ENCODE assay signal across 9 mouse cellular contexts in the genomic region with DNA sequence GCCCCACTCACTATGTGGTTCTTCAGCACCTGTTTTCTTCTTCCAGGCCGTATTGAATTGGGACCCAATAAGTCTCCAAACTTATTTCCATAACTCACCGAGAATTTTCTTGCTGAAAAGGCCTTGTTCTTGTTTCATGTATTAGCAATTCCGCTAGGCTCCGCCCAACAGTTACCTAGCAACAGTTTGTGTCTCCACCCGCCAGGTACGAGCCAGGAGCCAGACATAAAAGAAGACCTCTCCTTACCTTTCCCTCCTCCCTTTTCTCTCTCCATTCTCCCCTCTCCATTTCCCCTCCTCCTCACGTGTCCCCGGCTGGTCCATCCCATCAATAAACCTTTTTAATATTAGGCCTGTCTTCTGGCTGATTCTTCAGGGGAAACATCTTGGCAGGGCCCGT. TPM values are rescaled to one million over a fixed set of nuclear protein-coding genes. Genes with fewer than 3 reads are reported as not detected.
DNase-seq lines count a peak whose midpoint lies in the region; ATAC-seq and TF ChIP-seq lines count a peak whose summit lies in the region.
"Had no signal": no experiment of that assay in that cellular context is flagged by ENCODE, and none has a peak within 500 bp of the region (broad histone marks: within the 10 kb centered on the region; RNA-seq: fewer than 3 reads in every experiment).

No protein-coding gene starts in this region.

- H3K27me3 ChIP-seq in heart, embryonic 14.5 days (ENCODE audit: control insufficient read depth, insufficient read depth, low read length): no peaks in the 10 kb centered on the region
- H3K27me3 ChIP-seq in forebrain, embryonic 15.5 days: no peaks in the 10 kb centered on the region
- no peaks in the 10 kb centered on the region for H3K27me3 ChIP-seq in limb, embryonic 12.5 days
- no peaks in the 10 kb centered on the region for H3K27me3 ChIP-seq in midbrain, postnatal 0 days (ENCODE audit: insufficient read depth, low read length)

- H3K4me1 ChIP-seq in heart, embryonic 14.5 days (ENCODE audit: control insufficient read depth in 2 of 2, insufficient read depth in 2 of 2, low read length in 2 of 2): peaks cover 0 to 10% of the 10 kb centered on the region in 2 experiments
- H3K4me1 ChIP-seq in forebrain, embryonic 15.5 days: peaks cover 24% of the 10 kb centered on the region
- peaks cover 34% of the 10 kb centered on the region for H3K4me1 ChIP-seq in limb, embryonic 12.5 days (replicated peaks)
- peaks cover 4% of the 10 kb centered on the region; the same call in 1 of the 2 replicates for H3K4me1 ChIP-seq in midbrain, postnatal 0 days (ENCODE audit: insufficient read depth, low read length)

- no peak for ATAC-seq in heart, embryonic 14.5 days (ENCODE audit: insufficient number of reproducible peaks, insufficient read depth, low FRiP score, low read depth)
- ATAC-seq in forebrain, embryonic 15.5 days (replicated peaks): no peak
- no peak for ATAC-seq in limb, embryonic 12.5 days (ENCODE audit: insufficient number of reproducible peaks, insufficient read depth, low FRiP score, low TSS enrichment, low read depth)
- no peak for ATAC-seq in midbrain, postnatal 0 days (ENCODE audit: low FRiP score)
- ATAC-seq: CD4-positive, CD25-positive, alpha-beta regulatory T cell, adult 4 months had no signal

- peak overlapping the region; percentile 36 for H3K4me2 ChIP-seq in heart, embryonic 14.5 days (ENCODE audit: low read length)
- H3K4me2 ChIP-seq in forebrain, embryonic 15.5 days (replicated peaks): 0 out of 2 replicates have a peak overlapping the region, but pooled peaks have one; percentile 10
- H3K4me2 ChIP-seq in limb, embryonic 12.5 days: peak overlapping the region; percentile 50
- H3K4me2 ChIP-seq in midbrain, postnatal 0 days (ENCODE audit: low read depth, low read length, poor library complexity, severe bottlenecking): 0 out of 2 replicates have a peak overlapping the region, but pooled peaks have one; percentile 2

- WGBS in heart, embryonic 14.5 days: 30% methylated on average over 9 of the region's 9 CpGs
- 14% methylated on average over 9 of the region's 9 CpGs for WGBS in forebrain, embryonic 15.5 days
- 14% methylated on average over 9 of the region's 9 CpGs for WGBS in limb, embryonic 12.5 days
- 23% methylated on average over 9 of the region's 9 CpGs for WGBS in midbrain, postnatal 0 days

- H3K9me3 ChIP-seq in heart, embryonic 14.5 days (ENCODE audit: control insufficient read depth, low read length): no peaks in the 10 kb centered on the region
- H3K9me3 ChIP-seq in forebrain, embryonic 15.5 days: no peaks in the 10 kb centered on the region
- no peaks in the 10 kb centered on the region for H3K9me3 ChIP-seq in limb, embryonic 12.5 days
- no peaks in the 10 kb centered on the region for H3K9me3 ChIP-seq in midbrain, postnatal 0 days (ENCODE audit: low read length)

- H3K4me3 ChIP-seq in heart, embryonic 14.5 days (ENCODE audit: control insufficient read depth in 1 of 2, insufficient read depth in 1 of 2, low read depth in 1 of 2, low read length in 2 of 2): no peak overlapping the region
- H3K4me3 ChIP-seq in forebrain, embryonic 15.5 days: no peak overlapping the region
- H3K4me3 ChIP-seq in limb, embryonic 12.5 days (replicated peaks): peak overlapping the region; percentile 23
- no peak overlapping the region for H3K4me3 ChIP-seq in midbrain, postnatal 0 days (ENCODE audit: low read depth, low read length)

- no peaks in the 10 kb centered on the region for H3K36me3 ChIP-seq in heart, embryonic 14.5 days (ENCODE audit: control insufficient read depth, insufficient read depth, low read length)
- H3K36me3 ChIP-seq in forebrain, embryonic 15.5 days: no peaks in the 10 kb centered on the region
- no peaks in the 10 kb centered on the region for H3K36me3 ChIP-seq in limb, embryonic 12.5 days
- H3K36me3 ChIP-seq in midbrain, postnatal 0 days (ENCODE audit: insufficient read depth, low read length): no peaks in the 10 kb centered on the region

- intact Hi-C loops in heart, postnatal 36 days (cut with DNase I): no loop called here
- intact Hi-C loops in left cerebral cortex, postnatal 36 days (cut with DNase I): no loop called here

- H3K27ac ChIP-seq in heart, embryonic 14.5 days (replicated peaks in 1 of 2; ENCODE audit: control insufficient read depth in 1 of 2, insufficient read depth in 1 of 2, low read depth in 2 of 2, low read length in 2 of 2): no peak overlapping the region
- no peak overlapping the region for H3K27ac ChIP-seq in forebrain, embryonic 15.5 days (replicated peaks)
- peak overlapping the region; percentile 20; the same call in 1 of the 2 replicates for H3K27ac ChIP-seq in limb, embryonic 12.5 days
- H3K27ac ChIP-seq in midbrain, postnatal 0 days (ENCODE audit: low read depth, low read length): no peak overlapping the region

- no peak overlapping the region for H3K9ac ChIP-seq in heart, embryonic 14.5 days (ENCODE audit: low read length)
- no peak overlapping the region for H3K9ac ChIP-seq in forebrain, embryonic 15.5 days (replicated peaks)
- peak overlapping the region; percentile 34 for H3K9ac ChIP-seq in limb, embryonic 12.5 days (replicated peaks)
- no peak overlapping the region for H3K9ac ChIP-seq in midbrain, postnatal 0 days (replicated peaks; ENCODE audit: low read length, poor library complexity, severe bottlenecking)

- no peak for TF ChIP-seq CTCF in midbrain, postnatal 0 days (IDR thresholded peaks at IDR 0.05)

- DNase-seq in heart, postnatal 36 days: no peak
- no peak for DNase-seq in midbrain, postnatal 0 days (ENCODE audit: low spot score)
- no peak for DNase-seq in left cerebral cortex, postnatal 36 days (ENCODE audit: low spot score in 2 of 2)
- no peak for DNase-seq in layer of hippocampus, adult 11-12 months (ENCODE audit: low spot score)
- no peak for DNase-seq in thymus, postnatal 4 days

RNA-seq across cellular contexts. Expression of a gene that starts 2.7 kb away (rescaled TPM):
- polyA plus RNA-seq in heart, embryonic 14.5 days (2014; fragmentation: Nextera tagmentation; extraction: Ambion mirVana): 12.9 and 14.9 TPM in 2 replicates
- total RNA-seq in heart, postnatal 36 days (2021): 10 to 100 TPM; 26.2 to 26.3 TPM
- 35.8 and 38.4 TPM in 2 replicates for polyA plus RNA-seq in forebrain, embryonic 15.5 days (2015; fragmentation: Nextera tagmentation; extraction: Ambion mirVana)
- 24.9 and 25.4 TPM in 2 replicates for polyA plus RNA-seq in limb, embryonic 12.5 days (2016; fragmentation: Nextera tagmentation; extraction: Ambion mirVana)
- total RNA-seq in midbrain, postnatal 0 days (2014; rRNA removed): 41.3 and 42.9 TPM in 2 replicates
- 19.5 and 22.9 TPM in 2 replicates for polyA plus RNA-seq in midbrain, postnatal 0 days (2015; fragmentation: Nextera tagmentation; extraction: Ambion mirVana)
- 10 to 100 TPM; 48.4 to 60.7 TPM for total RNA-seq in left cerebral cortex, postnatal 36 days (2021)

RNA-seq across cellular contexts. Expression of a gene that starts 16.6 kb away (rescaled TPM):
- polyA plus RNA-seq in heart, embryonic 14.5 days (2014; fragmentation: Nextera tagmentation; extraction: Ambion mirVana): 0.23 and 0.43 TPM in 2 replicates
- not detected for total RNA-seq in heart, postnatal 36 days (2021)
- not detected in 2 replicates for polyA plus RNA-seq in forebrain, embryonic 15.5 days (2015; fragmentation: Nextera tagmentation; extraction: Ambion mirVana)
- polyA plus RNA-seq in limb, embryonic 12.5 days (2016; fragmentation: Nextera tagmentation; extraction: Ambion mirVana): 0.55 and 2.2 TPM in 2 replicates
- not detected in 2 replicates for total RNA-seq in midbrain, postnatal 0 days (2014; rRNA removed)
- polyA plus RNA-seq in midbrain, postnatal 0 days (2015; fragmentation: Nextera tagmentation; extraction: Ambion mirVana): not detected in 2 replicates
- total RNA-seq in left cerebral cortex, postnatal 36 days (2021): not detected
- polyA plus RNA-seq: CD4-positive, CD25-positive, alpha-beta regulatory T cell, adult 4 months had no signal

RNA-seq across cellular contexts. Expression of a gene that starts 54.8 kb away (rescaled TPM):
- 20.0 and 20.7 TPM in 2 replicates for polyA plus RNA-seq in heart, embryonic 14.5 days (2014; fragmentation: Nextera tagmentation; extraction: Ambion mirVana)
- total RNA-seq in heart, postnatal 36 days (2021): 10 to 100 TPM in 1 of 2 experiments, 1 to 10 TPM in 1; 9.6 to 11.5 TPM
- 41.8 and 42.3 TPM in 2 replicates for polyA plus RNA-seq in forebrain, embryonic 15.5 days (2015; fragmentation: Nextera tagmentation; extraction: Ambion mirVana)
- polyA plus RNA-seq in limb, embryonic 12.5 days (2016; fragmentation: Nextera tagmentation; extraction: Ambion mirVana): 56.7 and 59.1 TPM in 2 replicates
- 23.3 and 26.7 TPM in 2 replicates for total RNA-seq in midbrain, postnatal 0 days (2014; rRNA removed)
- polyA plus RNA-seq in midbrain, postnatal 0 days (2015; fragmentation: Nextera tagmentation; extraction: Ambion mirVana): 29.3 and 33.5 TPM in 2 replicates
- total RNA-seq in left cerebral cortex, postnatal 36 days (2021): 10 to 100 TPM; 17.9 to 18.6 TPM
